Mouse (Mus musculus): ENCODE measurements around the gene Ift57. TPM values are rescaled to one million over a fixed set of nuclear protein-coding genes. Genes with fewer than 3 reads are reported as not detected.

Ift57 gene
- 1.9 and 2.8 TPM in 2 replicates for polyA plus RNA-seq (2012; rRNA removed; ENCODE audit: low replicate concordance)

DNA sequence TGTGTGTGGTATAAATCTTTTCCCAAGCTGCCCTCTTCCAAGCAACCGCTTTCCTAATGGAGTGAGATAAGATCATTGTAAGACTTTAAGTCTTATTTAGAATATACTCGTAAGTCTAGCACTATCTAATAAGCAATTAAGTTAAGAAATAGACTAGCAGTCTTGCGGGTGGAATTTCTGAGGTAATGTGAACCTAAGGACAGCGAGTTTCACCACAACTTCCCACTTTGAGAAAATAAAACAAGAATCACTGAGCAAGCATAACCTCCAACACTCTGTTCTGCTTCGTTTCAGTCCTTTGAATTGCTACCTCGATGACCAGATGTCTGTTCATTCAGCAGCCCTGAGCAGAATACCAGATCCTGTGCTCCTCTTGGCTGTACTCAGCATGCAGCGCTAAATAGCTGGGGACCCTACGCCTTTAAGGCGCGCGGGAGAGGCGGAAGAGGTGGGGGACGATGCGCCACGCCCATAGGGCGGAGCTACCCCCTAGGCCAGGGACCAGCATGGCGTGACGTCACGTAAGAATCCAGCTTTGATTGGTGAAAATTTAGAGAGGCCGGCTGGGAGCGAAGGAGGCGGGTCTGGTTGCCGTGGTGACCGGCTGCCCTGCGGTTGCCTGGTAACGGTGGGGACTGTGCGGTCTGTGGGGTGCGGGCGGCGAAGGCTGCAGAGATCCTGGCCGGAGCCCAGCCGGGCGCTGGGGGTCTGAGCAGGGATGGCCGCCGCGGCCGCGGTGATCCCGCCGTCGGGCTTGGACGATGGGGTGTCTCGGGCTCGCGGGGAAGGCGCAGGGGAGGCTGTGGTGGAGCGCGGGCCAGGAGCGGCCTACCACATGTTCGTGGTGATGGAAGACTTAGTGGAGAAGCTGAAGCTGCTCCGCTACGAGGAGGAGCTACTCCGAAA is at the start of gene Ift57:
Ift57 (plus strand) TSS at position 614 of the 906 bp plus-strand sequence.

DNA sequence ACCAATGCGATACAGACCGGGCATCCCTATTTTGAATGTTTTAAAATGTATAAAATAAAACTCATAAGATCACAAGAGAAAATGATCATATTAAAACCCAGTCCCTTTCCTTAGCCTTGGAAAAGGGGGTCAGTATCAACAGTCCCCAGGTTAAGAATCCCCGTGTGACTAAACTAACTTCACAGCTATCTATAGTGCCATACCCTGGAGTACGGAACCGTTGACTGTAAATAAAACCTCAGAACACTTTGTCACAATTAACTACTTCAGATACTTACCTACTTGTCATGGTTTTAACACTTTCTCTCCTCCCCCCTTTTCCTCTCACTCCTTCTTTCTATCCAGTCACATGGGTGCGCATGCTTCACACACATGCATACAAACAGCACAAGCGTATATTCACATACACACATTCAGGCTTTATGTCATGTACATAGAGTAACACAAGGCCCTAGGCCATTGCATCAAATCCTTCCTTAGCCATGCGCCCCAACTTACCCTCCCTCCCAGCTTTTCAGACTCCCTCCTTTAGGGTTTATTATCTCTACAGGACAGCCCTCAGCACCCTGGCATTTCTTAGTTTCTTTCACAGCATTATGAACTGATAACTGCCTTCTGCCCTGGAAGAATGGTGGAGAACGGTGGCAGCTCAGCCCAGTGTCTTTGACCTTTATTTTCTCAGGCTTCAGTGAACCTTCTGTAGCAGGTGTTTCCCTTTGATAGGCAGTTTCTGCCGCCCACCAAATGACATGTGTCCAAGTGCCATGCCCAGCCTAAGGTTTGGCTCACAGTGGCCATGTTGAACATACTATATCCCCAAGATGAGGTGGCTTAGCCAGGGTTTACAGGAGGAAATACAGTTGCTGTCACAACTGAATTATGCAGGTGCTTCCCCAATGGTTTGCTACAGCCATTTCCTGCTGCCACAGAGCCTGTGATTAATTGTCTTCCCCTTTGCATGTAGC is 100.8 kb downstream of the Ift57 start, which contains the start of gene Cd47:
Cd47 (plus strand) TSS at position 937 of the 965 bp plus-strand sequence.

Other genes starting within 250 kb of the Ift57 start
- 56.5 and 61.4 TPM in 2 replicates for gene Cd47, start 101.3 kb downstream of the Ift57 start, polyA plus RNA-seq (2012; rRNA removed; ENCODE audit: low replicate concordance)